Mouse (Mus musculus) mature B cell (primary cell): ENCODE data around the gene Rpl22l1.
"Not testable (repeated sequence)": the region's sequence is repeated elsewhere in the genome, so short reads cannot be mapped to it uniquely, and the experiment has no call there.

Experiments used
- in situ Hi-C: fragments of 300-500 bp; cut with MboI; formaldehyde crosslinking; loops from 2 replicates; pipeline ENCODE4 v1.14.3; 2019

Rpl22l1 gene

GRCm38 (mm10) chr3:28805301-28806097, at the start of gene Rpl22l1:
Gene Rpl22l1, plus strand, starts transcription at chr3:28805436.
- in situ Hi-C loops: no loop called here

- in situ Hi-C loops: no loop called here
Measured at GRCm38 (mm10) chr3:28755477-28755876, 49.8 kb upstream of the Rpl22l1 start.

- in situ Hi-C loops: no loop called here
Measured at GRCm38 (mm10) chr3:28761225-28761789, 43.9 kb upstream of the Rpl22l1 start.

GRCm38 (mm10) chr3:28766935-28767334, 38.3 kb upstream of the Rpl22l1 start:
- in situ Hi-C loops: no loop called here

GRCm38 (mm10) chr3:28768222-28768621, 37.0 kb upstream of the Rpl22l1 start:
- in situ Hi-C loops: no loop called here

GRCm38 (mm10) chr3:28772919-28773318, 32.3 kb upstream of the Rpl22l1 start:
- in situ Hi-C loops: not testable (repeated sequence)

- in situ Hi-C loops: loop anchor here (25.0 kb wide), 1 partner anchor 1063 kb away; the partner anchor contains the start of gene Fndc3b
Measured at GRCm38 (mm10) chr3:28775361-28775760, 29.9 kb upstream of the Rpl22l1 start.

GRCm38 (mm10) chr3:28775958-28776357, 29.3 kb upstream of the Rpl22l1 start:
- in situ Hi-C loops: loop anchor here (25.0 kb wide), 1 partner anchor 1064 kb away; the partner anchor contains the start of gene Fndc3b

GRCm38 (mm10) chr3:28776491-28776890, 28.7 kb upstream of the Rpl22l1 start:
- in situ Hi-C loops: loop anchor here (25.0 kb wide), 1 partner anchor 1064 kb away; the partner anchor contains the start of gene Fndc3b

GRCm38 (mm10) chr3:28780511-28780910, 24.7 kb upstream of the Rpl22l1 start:
- in situ Hi-C loops: loop anchor here (25.0 kb wide), 1 partner anchor 1068 kb away; the partner anchor contains the start of gene Fndc3b

- in situ Hi-C loops: loop anchor here (25.0 kb wide), 1 partner anchor 1069 kb away; the partner anchor contains the start of gene Fndc3b
Measured at GRCm38 (mm10) chr3:28780994-28781393, 24.2 kb upstream of the Rpl22l1 start, which contains the start of gene Eif5a2. Gene Eif5a2, plus strand, starts transcription at chr3:28781276.

- in situ Hi-C loops: loop anchor here (25.0 kb wide), 1 partner anchor 1069 kb away; the partner anchor contains the start of gene Fndc3b
Measured at GRCm38 (mm10) chr3:28781422-28781821, 23.8 kb upstream of the Rpl22l1 start.

GRCm38 (mm10) chr3:28781848-28782247, 23.4 kb upstream of the Rpl22l1 start:
- in situ Hi-C loops: loop anchor here (25.0 kb wide), 1 partner anchor 1070 kb away; the partner anchor contains the start of gene Fndc3b

- in situ Hi-C loops: loop anchor here (25.0 kb wide), 1 partner anchor 1072 kb away; the partner anchor contains the start of gene Fndc3b
Measured at GRCm38 (mm10) chr3:28784176-28784575, 21.1 kb upstream of the Rpl22l1 start.

- in situ Hi-C loops: loop anchor here (25.0 kb wide), 1 partner anchor 1083 kb away; the partner anchor contains the start of gene Fndc3b
Measured at GRCm38 (mm10) chr3:28794835-28795234, 10.4 kb upstream of the Rpl22l1 start.

- in situ Hi-C loops: no loop called here
Measured at GRCm38 (mm10) chr3:28808039-28808643, 2.9 kb downstream of the Rpl22l1 start.

GRCm38 (mm10) chr3:28811441-28811840, 6.2 kb downstream of the Rpl22l1 start:
- in situ Hi-C loops: no loop called here

- in situ Hi-C loops: no loop called here
Measured at GRCm38 (mm10) chr3:28814361-28814760, 9.1 kb downstream of the Rpl22l1 start.

GRCm38 (mm10) chr3:28816010-28816540, 10.8 kb downstream of the Rpl22l1 start:
- in situ Hi-C loops: no loop called here

GRCm38 (mm10) chr3:28826272-28826671, 21.0 kb downstream of the Rpl22l1 start:
- in situ Hi-C loops: no loop called here

GRCm38 (mm10) chr3:28827605-28828004, 22.4 kb downstream of the Rpl22l1 start:
- in situ Hi-C loops: no loop called here

- in situ Hi-C loops: no loop called here
Measured at GRCm38 (mm10) chr3:28829454-28829853, 24.2 kb downstream of the Rpl22l1 start.
